Mouse (Mus musculus): Measurements from ENCODE around the gene Zfp385c. TPM values are rescaled to one million over a fixed set of nuclear protein-coding genes. Genes with fewer than 3 reads are reported as not detected.

The Zfp385c gene
- total and polyA plus RNA-seq, 3 experiments: 0.34 to 0.59 (median 0.48) TPM

DNA sequence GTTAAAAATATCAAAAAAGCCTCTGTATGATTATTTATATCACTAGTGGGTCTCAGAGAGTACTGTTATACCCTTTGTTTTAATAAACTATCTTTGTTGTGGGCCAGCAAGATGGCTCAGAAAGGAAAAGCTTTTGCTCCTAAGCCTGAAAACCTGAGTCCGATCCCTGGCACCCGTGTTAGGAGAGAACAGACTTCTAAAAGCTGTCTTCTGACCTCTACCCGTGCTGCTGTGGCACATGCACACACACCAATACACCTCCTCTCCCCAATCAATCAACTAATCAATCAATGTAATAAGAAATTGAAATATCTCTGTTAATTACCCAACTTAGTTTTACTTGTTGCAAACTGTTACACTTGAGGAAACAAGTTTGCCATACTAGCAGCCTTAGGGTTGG lies 8.5 kb upstream of the Zfp385c start:
- Histone ChIP-seq H3K4me3 (no peak overlapping the region), H3K27me3 (ENCODE audit: control insufficient read depth, insufficient read depth, low read length) (no peaks in the 10 kb centered on the region), H3K27ac (no peak overlapping the region), H3K4me1 (ENCODE audit: control insufficient read depth, insufficient read depth, low read length) (peaks cover 8% of the 10 kb centered on the region), H3K36me3 (ENCODE audit: control insufficient read depth, insufficient read depth, low read length) (no peaks in the 10 kb centered on the region), H3K9ac (ENCODE audit: low read depth, low read length) (no peak overlapping the region), H3K79me2 (replicated peaks; ENCODE audit: control insufficient read depth, insufficient read depth, low read length) (no peaks in the 10 kb centered on the region)
- WGBS: 83% methylated on average over 3 of the region's 3 CpGs
- TF ChIP-seq CTCF (IDR thresholded peaks at IDR 0.05) (no peak), EP300 (IDR thresholded peaks at IDR 0.05; ENCODE audit: insufficient read depth, low read depth, low read length) (no peak), POLR2A (IDR thresholded peaks at IDR 0.05; ENCODE audit: insufficient read depth, low read depth, low read length) (no peak)
- no peak for DNase-seq
- intact Hi-C loops (cut with DNase I): no loop called here

DNA sequence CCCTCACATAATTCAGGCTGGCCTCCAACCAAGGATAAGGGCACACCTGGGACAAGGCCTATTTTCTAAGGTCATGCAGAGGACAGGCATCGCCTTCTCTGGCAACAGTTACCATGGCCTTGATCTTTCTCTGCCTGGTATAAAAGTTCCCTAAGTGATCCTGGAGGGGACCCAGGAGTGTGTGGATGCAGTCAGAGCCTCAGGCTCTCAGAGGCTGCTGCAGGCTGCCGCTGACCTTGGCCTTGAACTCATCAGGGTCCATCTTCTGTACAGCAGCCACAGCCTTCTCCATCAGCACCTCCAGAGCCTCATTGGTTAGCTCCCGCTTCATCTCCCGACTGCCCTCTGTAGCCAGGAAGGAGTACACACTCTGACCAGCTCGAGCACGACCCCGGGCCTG lies 5.7 kb upstream of the Zfp385c start:
- Histone ChIP-seq H3K36me3 (ENCODE audit: control insufficient read depth, insufficient read depth, low read length) (no peaks in the 10 kb centered on the region), H3K79me2 (replicated peaks; ENCODE audit: control insufficient read depth, insufficient read depth, low read length) (no peaks in the 10 kb centered on the region), H3K4me3 (no peak overlapping the region), H3K27ac (no peak overlapping the region), H3K9ac (ENCODE audit: low read depth, low read length) (no peak overlapping the region), H3K27me3 (ENCODE audit: control insufficient read depth, insufficient read depth, low read length) (no peaks in the 10 kb centered on the region), H3K4me1 (ENCODE audit: control insufficient read depth, insufficient read depth, low read length) (no peaks in the 10 kb centered on the region; the same call in 1 of the 2 replicates)
- no peak for TF ChIP-seq EP300 (IDR thresholded peaks at IDR 0.05; ENCODE audit: insufficient read depth, low read depth, low read length)
- TF ChIP-seq CTCF (IDR thresholded peaks at IDR 0.05): no peak
- TF ChIP-seq POLR2A (IDR thresholded peaks at IDR 0.05; ENCODE audit: insufficient read depth, low read depth, low read length): no peak
- DNase-seq: no peak
- WGBS: 77% methylated on average over 7 of the region's 7 CpGs
- intact Hi-C loops (cut with DNase I): loop anchor here (5.0 kb wide), 1 partner anchor 271 kb away; no protein-coding TSS in a partner anchor

GRCm38 (mm10) chr11:100694926-100695325 lies 2.7 kb upstream of the Zfp385c start:
- TF ChIP-seq EP300 (IDR thresholded peaks at IDR 0.05; ENCODE audit: insufficient read depth, low read depth, low read length) (peak; percentile 75; the same call in 1 of the 2 replicates), CTCF (IDR thresholded peaks at IDR 0.05) (no peak; the same call in 1 of the 2 replicates)
- 24% methylated on average over 5 of the region's 5 CpGs for WGBS

DNA sequence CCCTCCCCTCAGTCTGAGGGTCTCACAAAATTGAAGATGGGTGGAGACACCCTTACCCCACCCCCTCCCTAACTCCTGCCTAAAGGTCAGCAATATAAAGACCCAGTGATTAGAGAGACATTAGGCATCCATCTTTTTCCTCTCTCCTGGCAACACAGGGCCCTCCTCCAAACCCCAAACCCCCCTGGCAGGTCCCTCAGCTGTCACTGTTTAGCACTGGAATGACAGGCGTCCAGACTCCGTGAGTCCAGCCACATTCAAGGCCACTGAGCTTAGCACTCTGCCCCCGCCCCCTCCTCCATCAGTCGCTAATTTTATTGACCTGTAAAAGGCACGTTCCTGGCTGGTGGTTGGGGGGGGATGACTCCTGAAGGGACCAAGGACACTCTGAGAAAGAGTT lies 899 bp upstream of the Zfp385c start:
- WGBS: 49% methylated on average over 5 of the region's 5 CpGs
- no peak for TF ChIP-seq POLR2A (IDR thresholded peaks at IDR 0.05; ENCODE audit: insufficient read depth, low read depth, low read length)
- no peak for TF ChIP-seq EP300 (IDR thresholded peaks at IDR 0.05; ENCODE audit: insufficient read depth, low read depth, low read length)
- no peak for TF ChIP-seq CTCF (IDR thresholded peaks at IDR 0.05)
- no peak for DNase-seq
- no peak overlapping the region for H3K27ac ChIP-seq
- H3K27me3 ChIP-seq (ENCODE audit: control insufficient read depth, insufficient read depth, low read length): no peaks in the 10 kb centered on the region
- intact Hi-C loops (cut with DNase I): no loop called here
- no peaks in the 10 kb centered on the region for H3K79me2 ChIP-seq (replicated peaks; ENCODE audit: control insufficient read depth, insufficient read depth, low read length)
- H3K4me1 ChIP-seq (ENCODE audit: control insufficient read depth, insufficient read depth, low read length): no peaks in the 10 kb centered on the region; the same call in 1 of the 2 replicates
- H3K9ac ChIP-seq (ENCODE audit: low read depth, low read length): no peak overlapping the region
- H3K36me3 ChIP-seq (ENCODE audit: control insufficient read depth, insufficient read depth, low read length): no peaks in the 10 kb centered on the region
- H3K4me3 ChIP-seq: no peak overlapping the region

More at GRCm38 (mm10) chr11:100694926-100695325, 2.7 kb upstream of the Zfp385c start:
- Histone ChIP-seq H3K4me1 (ENCODE audit: control insufficient read depth, insufficient read depth, low read length) (no peaks in the 10 kb centered on the region; the same call in 1 of the 2 replicates), H3K79me2 (replicated peaks; ENCODE audit: control insufficient read depth, insufficient read depth, low read length) (no peaks in the 10 kb centered on the region), H3K27ac (no peak overlapping the region), H3K9ac (ENCODE audit: low read depth, low read length) (no peak overlapping the region), H3K4me3 (no peak overlapping the region), H3K27me3 (ENCODE audit: control insufficient read depth, insufficient read depth, low read length) (no peaks in the 10 kb centered on the region), H3K36me3 (ENCODE audit: control insufficient read depth, insufficient read depth, low read length) (no peaks in the 10 kb centered on the region)
- peak; percentile 66 to 87 for DNase-seq
- intact Hi-C loops (cut with DNase I): loop anchor here (1.0 to 5.0 kb wide), 3 partner anchors 68 to 268 kb away; no protein-coding TSS in a partner anchor

GRCm38 (mm10) chr11:100690389-100690788 lies 1.9 kb downstream of the Zfp385c start:
- intact Hi-C loops (cut with DNase I): no loop called here

GRCm38 (mm10) chr11:100688443-100688842 lies 3.8 kb downstream of the Zfp385c start:
- no peaks in the 10 kb centered on the region; the same call in 1 of the 2 replicates for H3K4me1 ChIP-seq (ENCODE audit: control insufficient read depth, insufficient read depth, low read length)
- no peaks in the 10 kb centered on the region for H3K79me2 ChIP-seq (replicated peaks; ENCODE audit: control insufficient read depth, insufficient read depth, low read length)
- H3K27ac ChIP-seq: no peak overlapping the region
- H3K36me3 ChIP-seq (ENCODE audit: control insufficient read depth, insufficient read depth, low read length): no peaks in the 10 kb centered on the region
- 79% methylated on average over 4 of the region's 4 CpGs for WGBS
- TF ChIP-seq POLR2A (IDR thresholded peaks at IDR 0.05; ENCODE audit: insufficient read depth, low read depth, low read length) (no peak), EP300 (IDR thresholded peaks at IDR 0.05; ENCODE audit: insufficient read depth, low read depth, low read length) (no peak), CTCF (IDR thresholded peaks at IDR 0.05) (no peak)
- H3K9ac ChIP-seq (ENCODE audit: low read depth, low read length): no peak overlapping the region
- intact Hi-C loops (cut with DNase I): no loop called here
- H3K4me3 ChIP-seq: no peak overlapping the region
- H3K27me3 ChIP-seq (ENCODE audit: control insufficient read depth, insufficient read depth, low read length): no peaks in the 10 kb centered on the region
- DNase-seq: no peak

More at GRCm38 (mm10) chr11:100690389-100690788, 1.9 kb downstream of the Zfp385c start:
- no peak overlapping the region for H3K27ac ChIP-seq
- 66% methylated on average over 7 of the region's 7 CpGs for WGBS
- H3K4me3 ChIP-seq: no peak overlapping the region
- H3K79me2 ChIP-seq (replicated peaks; ENCODE audit: control insufficient read depth, insufficient read depth, low read length): no peaks in the 10 kb centered on the region
- no peaks in the 10 kb centered on the region for H3K36me3 ChIP-seq (ENCODE audit: control insufficient read depth, insufficient read depth, low read length)
- no peaks in the 10 kb centered on the region; the same call in 1 of the 2 replicates for H3K4me1 ChIP-seq (ENCODE audit: control insufficient read depth, insufficient read depth, low read length)
- no peak for DNase-seq
- no peaks in the 10 kb centered on the region for H3K27me3 ChIP-seq (ENCODE audit: control insufficient read depth, insufficient read depth, low read length)
- TF ChIP-seq CTCF (IDR thresholded peaks at IDR 0.05) (peak; percentile 29), EP300 (IDR thresholded peaks at IDR 0.05; ENCODE audit: insufficient read depth, low read depth, low read length) (no peak), POLR2A (IDR thresholded peaks at IDR 0.05; ENCODE audit: insufficient read depth, low read depth, low read length) (no peak)
- no peak overlapping the region for H3K9ac ChIP-seq (ENCODE audit: low read depth, low read length)

Data from heart, adult 2 months (tissue).